Mouse (Mus musculus) limb, embryonic 11.5 days (tissue): ENCODE results near the gene Enpp3. TPM values are rescaled to one million over a fixed set of nuclear protein-coding genes. Genes with fewer than 3 reads are reported as not detected.

Experiments
- ATAC-seq: fragments of 200-750 bp; cut with Nextera tagmentation; 2 replicates; pipeline ENCODE4 v1.8.0; 2017; ENCODE audit warnings: low read depth; ENCODE audit not compliant: insufficient number of reproducible peaks, low FRiP score, low TSS enrichment
- DNase-seq: peaks from one replicate; pipeline ENCODE4 v3.0.0-alpha.2; 2015; ENCODE audit warnings: low spot score
- H3K27ac ChIP-seq: fragments of 300-500 bp; sonication (generic); replicated peaks from 2 replicates; pipeline ENCODE4 v1.5.1; 2014; ENCODE audit warnings: low read depth, mild to moderate bottlenecking, low read length
- H3K27me3 ChIP-seq: fragments of 300-500 bp; sonication (generic); 2 replicates; pipeline ENCODE4 v1.6.1; 2014; ENCODE audit warnings: mild to moderate bottlenecking, low read length, mixed read lengths; ENCODE audit not compliant: control insufficient read depth, insufficient read depth
- H3K36me3 ChIP-seq: fragments of 300-500 bp; sonication (generic); 2 replicates; pipeline ENCODE4 v1.6.1; 2014; ENCODE audit warnings: mild to moderate bottlenecking, low read length, moderate library complexity, mixed read lengths; ENCODE audit not compliant: control insufficient read depth, insufficient read depth
- H3K4me1 ChIP-seq: fragments of 300-500 bp; sonication (generic); 2 replicates; pipeline ENCODE4 v1.6.1; 2014; ENCODE audit warnings: low read length, mixed read lengths; ENCODE audit not compliant: control insufficient read depth, insufficient read depth
- H3K4me2 ChIP-seq: fragments of 300-500 bp; sonication (generic); 2 replicates; pipeline ENCODE4 v1.6.1; 2014; ENCODE audit warnings: low read depth, mild to moderate bottlenecking, moderate library complexity; ENCODE audit not compliant: severe bottlenecking
- H3K4me3 ChIP-seq: fragments of 300-500 bp; sonication (generic); 2 replicates; pipeline ENCODE4 v1.5.1; 2014; ENCODE audit warnings: low read depth, low read length
- H3K9ac ChIP-seq: fragments of 300-500 bp; sonication (generic); 2 replicates; pipeline ENCODE4 v1.6.1; 2014; ENCODE audit warnings: mild to moderate bottlenecking, low read length
- H3K9me3 ChIP-seq: fragments of 300-500 bp; sonication (generic); 2 replicates; pipeline ENCODE4 v1.6.1; 2016; ENCODE audit warnings: low read length; ENCODE audit not compliant: control insufficient read depth
- WGBS: fragments of 180-500 bp; shearing (Covaris S2); extraction: QIAGEN DNeasy Blood & Tissue Kit; methylation state at CpG from one replicate; pipeline ENCODE4 v1.1.7; 2014; 5-methylcytosine and 5-hydroxymethylcytosine counted together
- polyA plus RNA-seq: library from polyadenylated mRNA; unstranded; fragments of >200 nt; fragmentation: Nextera tagmentation; extraction: Ambion mirVana; gene quantifications from 2 replicates; pipeline ENCODE4 v1.2.1, GENCODE M21; 2014

The Enpp3 gene
- polyA plus RNA-seq, result 9.5 and 10.1 TPM in 2 replicates

- Histone ChIP-seq H3K9ac (no peak within 1 kb of the TSS), H3K4me2 (no peak within 1 kb of the TSS), H3K4me1 (no peaks in the 10 kb centered on the region), H3K27ac (no peak within 1 kb of the TSS), H3K27me3 (no peaks in the 10 kb centered on the region), H3K9me3 (no peaks in the 10 kb centered on the region), H3K36me3 (no peaks in the 10 kb centered on the region), H3K4me3 (no peak within 1 kb of the TSS)
- ATAC-seq (no peak), DNase-seq (no peak)
- WGBS, result 100% methylated on average over 1 of the region's 1 CpGs
Measured at GRCm38 (mm10) chr10:24842676-24843075, at the start of gene Enpp3. TSS of gene Enpp3 (minus strand) at chr10:24842823.

- H3K9ac ChIP-seq, result no peak overlapping the region
- H3K36me3 ChIP-seq, result peaks cover 20% of the 10 kb centered on the region; the same call in 1 of the 2 replicates
- H3K9me3 ChIP-seq, result no peaks in the 10 kb centered on the region
- H3K27ac ChIP-seq, result no peak overlapping the region
- no peak overlapping the region for H3K4me2 ChIP-seq
- ATAC-seq (no peak), DNase-seq (no peak)
- H3K4me3 ChIP-seq, result no peak overlapping the region
- H3K27me3 ChIP-seq, result no peaks in the 10 kb centered on the region
- H3K4me1 ChIP-seq, result no peaks in the 10 kb centered on the region
- 95% methylated on average over 7 of the region's 7 CpGs for WGBS
Measured at GRCm38 (mm10) chr10:24888343-24888742, 45.7 kb upstream of the Enpp3 start.

- Histone ChIP-seq H3K36me3 (peaks cover 16% of the 10 kb centered on the region; the same call in 1 of the 2 replicates), H3K4me2 (no peak overlapping the region), H3K9me3 (no peaks in the 10 kb centered on the region), H3K27ac (no peak overlapping the region), H3K4me3 (no peak overlapping the region), H3K4me1 (no peaks in the 10 kb centered on the region), H3K27me3 (no peaks in the 10 kb centered on the region), H3K9ac (no peak overlapping the region)
- peak; percentile 48 for DNase-seq
- ATAC-seq, result no peak
- WGBS, result 88% methylated on average over 9 of the region's 9 CpGs
Measured at GRCm38 (mm10) chr10:24886008-24886407, 43.4 kb upstream of the Enpp3 start.

- Histone ChIP-seq H3K9ac (no peak overlapping the region), H3K4me1 (no peaks in the 10 kb centered on the region), H3K36me3 (peaks cover 17% of the 10 kb centered on the region), H3K27ac (no peak overlapping the region), H3K27me3 (no peaks in the 10 kb centered on the region), H3K4me3 (no peak overlapping the region), H3K4me2 (no peak overlapping the region), H3K9me3 (no peaks in the 10 kb centered on the region)
- 85% methylated on average over 4 of the region's 4 CpGs for WGBS
- ATAC-seq, result no peak
- DNase-seq, result no peak
Measured at GRCm38 (mm10) chr10:24873624-24874023, 31.0 kb upstream of the Enpp3 start.

- no peak within 1 kb of the TSS for H3K27ac ChIP-seq
- peaks cover 8% of the 10 kb centered on the region for H3K36me3 ChIP-seq
- WGBS, result under 1% methylated on average over 36 of the region's 36 CpGs
- H3K4me2 ChIP-seq, result peak within 1 kb of the TSS; percentile 42
- H3K4me1 ChIP-seq, result no peaks in the 10 kb centered on the region
- H3K9me3 ChIP-seq, result no peaks in the 10 kb centered on the region
- ATAC-seq (peak; percentile 99), DNase-seq (peak; percentile 99)
- peak within 1 kb of the TSS; percentile 93 for H3K4me3 ChIP-seq
- no peaks in the 10 kb centered on the region for H3K27me3 ChIP-seq
- H3K9ac ChIP-seq, result peak within 1 kb of the TSS; percentile 84
Measured at GRCm38 (mm10) chr10:24869760-24870290, 27.2 kb upstream of the Enpp3 start, which contains the start of gene Med23. TSS of gene Med23 (plus strand) at chr10:24869986.

GRCm38 (mm10) chr10:24864434-24864833 lies 21.8 kb upstream of the Enpp3 start:
- DNase-seq (no peak), ATAC-seq (no peak)
- Histone ChIP-seq H3K36me3 (no peaks in the 10 kb centered on the region), H3K4me2 (no peak overlapping the region), H3K4me3 (no peak overlapping the region), H3K9me3 (no peaks in the 10 kb centered on the region), H3K27ac (no peak overlapping the region), H3K4me1 (no peaks in the 10 kb centered on the region), H3K9ac (no peak overlapping the region), H3K27me3 (no peaks in the 10 kb centered on the region)
- WGBS, result 71% methylated on average over 6 of the region's 6 CpGs

- 76% methylated on average over 2 of the region's 2 CpGs for WGBS
- Histone ChIP-seq H3K27ac (no peak overlapping the region), H3K4me3 (no peak overlapping the region), H3K4me2 (no peak overlapping the region), H3K4me1 (no peaks in the 10 kb centered on the region), H3K9ac (no peak overlapping the region), H3K9me3 (no peaks in the 10 kb centered on the region), H3K36me3 (no peaks in the 10 kb centered on the region), H3K27me3 (no peaks in the 10 kb centered on the region)
- ATAC-seq (no peak), DNase-seq (no peak)
Measured at GRCm38 (mm10) chr10:24863146-24863545, 20.5 kb upstream of the Enpp3 start.

GRCm38 (mm10) chr10:24841998-24842397 lies 625 bp downstream of the Enpp3 start:
- Histone ChIP-seq H3K4me1 (no peaks in the 10 kb centered on the region), H3K9ac (no peak overlapping the region), H3K4me2 (no peak overlapping the region), H3K9me3 (no peaks in the 10 kb centered on the region), H3K4me3 (no peak overlapping the region), H3K36me3 (no peaks in the 10 kb centered on the region), H3K27me3 (no peaks in the 10 kb centered on the region), H3K27ac (no peak overlapping the region)
- ATAC-seq, result no peak
- DNase-seq, result no peak
- 29% methylated on average over 2 of the region's 2 CpGs for WGBS

GRCm38 (mm10) chr10:24840795-24841194 lies 1.8 kb downstream of the Enpp3 start:
- Histone ChIP-seq H3K27me3 (no peaks in the 10 kb centered on the region), H3K36me3 (no peaks in the 10 kb centered on the region), H3K4me1 (0 out of 2 replicates have a peak, but pooled peaks cover 2% of the 10 kb centered on the region), H3K9ac (no peak overlapping the region), H3K27ac (no peak overlapping the region), H3K4me3 (no peak overlapping the region), H3K9me3 (no peaks in the 10 kb centered on the region), H3K4me2 (no peak overlapping the region)
- 88% methylated on average over 4 of the region's 4 CpGs for WGBS
- DNase-seq (no peak), ATAC-seq (no peak)
